Mouse (Mus musculus) midbrain, embryonic 10.5 days (tissue): ENCODE measurements around the gene Gm43720. TPM values are rescaled to one million over a fixed set of nuclear protein-coding genes. Genes with fewer than 3 reads are reported as not detected.
A peak's percentile ranks its signal among the peaks of the same experiment; 100 is the strongest.

Experiments
- DNase-seq: peaks from one replicate; pipeline ENCODE4 v3.0.0-alpha.2; 2017; ENCODE audit warnings: low spot score
- H3K27ac ChIP-seq: fragments of 300-500 bp; sonication (generic); replicated peaks from 2 replicates; pipeline ENCODE4 v1.5.1; 2016; ENCODE audit warnings: mild to moderate bottlenecking
- H3K27me3 ChIP-seq: fragments of 300-500 bp; sonication (generic); 2 replicates; pipeline ENCODE4 v1.6.1; 2016; ENCODE audit warnings: low read depth, mild to moderate bottlenecking; ENCODE audit not compliant: poor library complexity, severe bottlenecking
- H3K36me3 ChIP-seq: fragments of 300-500 bp; sonication (generic); 2 replicates; pipeline ENCODE4 v1.6.1; 2016; ENCODE audit warnings: mild to moderate bottlenecking, moderate library complexity
- H3K4me1 ChIP-seq: fragments of 300-500 bp; sonication (generic); 2 replicates; pipeline ENCODE4 v1.6.1; 2016
- H3K4me3 ChIP-seq: fragments of 300-500 bp; sonication (generic); 2 replicates; pipeline ENCODE4 v1.5.1; 2016; ENCODE audit warnings: mild to moderate bottlenecking, moderate library complexity
- H3K9me3 ChIP-seq: fragments of 300-500 bp; sonication (generic); replicated peaks from 2 replicates; pipeline ENCODE4 v1.6.1; 2016; ENCODE audit warnings: mild to moderate bottlenecking
- WGBS: fragments of 180-500 bp; shearing (Covaris S2); methylation state at CpG from one replicate; pipeline ENCODE4 v1.1.7; 2016; 5-methylcytosine and 5-hydroxymethylcytosine counted together
- polyA plus RNA-seq: library from polyadenylated mRNA; unstranded; fragments of >200 nt; fragmentation: Nextera tagmentation; extraction: Ambion mirVana; gene quantifications from 2 replicates; pipeline ENCODE4 v1.2.1, GENCODE M21; 2016

The Gm43720 gene
- polyA plus RNA-seq, 1 experiment from 2014 or later: 0.10 TPM

DNA sequence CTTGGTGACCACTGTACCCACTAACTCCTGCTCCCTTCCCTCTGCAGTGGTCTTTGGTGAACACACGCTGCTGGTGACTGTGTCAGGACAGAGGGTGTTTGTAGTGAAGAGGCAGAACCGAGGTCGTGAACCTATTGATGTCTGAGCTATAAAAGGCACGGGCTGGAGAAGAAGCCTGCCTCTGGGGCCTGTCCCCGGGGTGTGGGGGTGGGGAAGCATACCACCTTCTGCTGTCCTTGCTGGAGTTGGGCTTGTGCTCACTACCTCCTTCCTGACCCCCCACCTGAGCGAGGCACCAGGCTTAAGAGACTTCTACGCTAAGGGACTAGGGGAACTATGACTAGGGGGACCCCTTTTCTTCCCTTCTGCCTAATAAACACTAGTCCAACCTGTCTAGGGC, 20.8 kb downstream of the Gm43720 start:
- Histone ChIP-seq H3K4me3 (0 out of 2 replicates have a peak overlapping the region, but pooled peaks have one; percentile 2), H3K27me3 (no peaks in the 10 kb centered on the region), H3K9me3 (no peaks in the 10 kb centered on the region), H3K36me3 (peaks cover 56% of the 10 kb centered on the region), H3K4me1 (peaks cover 38% of the 10 kb centered on the region), H3K27ac (no peak overlapping the region)
- 84% methylated on average over 7 of the region's 7 CpGs for WGBS
- no peak for DNase-seq

DNA sequence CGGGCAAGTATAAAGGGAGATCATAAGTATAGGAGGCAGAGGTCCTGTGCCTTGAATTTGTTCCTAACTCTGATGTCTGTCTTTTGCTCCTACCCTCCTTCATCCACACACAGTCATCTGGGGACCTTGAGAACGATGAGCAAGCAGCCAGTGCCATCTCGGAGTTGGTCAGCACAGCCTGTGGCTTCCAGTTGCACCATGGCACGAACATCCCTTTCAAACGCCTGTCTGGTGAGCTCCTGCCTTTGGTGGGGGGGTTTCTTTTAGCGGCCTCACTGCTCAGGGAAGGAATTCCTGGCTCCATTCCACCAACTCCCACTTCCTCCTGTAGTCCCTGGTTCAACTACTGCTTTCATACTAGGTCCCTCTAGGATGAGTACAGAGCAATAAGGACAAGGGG, 21.2 kb downstream of the Gm43720 start:
- Histone ChIP-seq H3K27ac (no peak overlapping the region), H3K4me1 (peaks cover 38% of the 10 kb centered on the region), H3K4me3 (no peak overlapping the region), H3K27me3 (no peaks in the 10 kb centered on the region), H3K36me3 (peaks cover 56% of the 10 kb centered on the region), H3K9me3 (no peaks in the 10 kb centered on the region)
- DNase-seq: no peak
- WGBS: 84% methylated on average over 6 of the region's 6 CpGs

DNA sequence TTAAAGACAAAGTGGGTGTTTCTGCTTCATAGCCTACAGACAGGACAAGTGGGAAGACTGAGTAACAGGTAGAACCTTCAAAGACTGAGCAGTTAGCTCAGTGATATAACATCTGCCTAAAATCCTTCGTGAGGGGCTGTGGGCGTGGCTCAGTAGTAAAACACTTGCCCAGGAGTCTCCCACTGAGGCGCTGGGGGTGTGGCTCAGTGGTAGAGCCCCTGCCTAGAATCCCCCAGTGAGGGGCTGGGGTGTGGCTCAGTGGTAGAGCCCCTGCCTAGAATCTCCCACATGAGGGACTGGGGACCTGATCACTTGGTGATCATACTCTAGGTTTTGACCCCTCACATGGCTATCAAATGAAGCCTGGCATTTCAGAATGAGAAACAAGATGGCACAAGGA, 21.7 kb downstream of the Gm43720 start:
- DNase-seq: no peak
- WGBS: 86% methylated on average over 3 of the region's 3 CpGs
- H3K36me3 ChIP-seq: peaks cover 56% of the 10 kb centered on the region
- H3K9me3 ChIP-seq: no peaks in the 10 kb centered on the region
- H3K4me3 ChIP-seq: no peak overlapping the region
- H3K4me1 ChIP-seq: peaks cover 33% of the 10 kb centered on the region
- no peak overlapping the region for H3K27ac ChIP-seq
- H3K27me3 ChIP-seq: no peaks in the 10 kb centered on the region

DNA sequence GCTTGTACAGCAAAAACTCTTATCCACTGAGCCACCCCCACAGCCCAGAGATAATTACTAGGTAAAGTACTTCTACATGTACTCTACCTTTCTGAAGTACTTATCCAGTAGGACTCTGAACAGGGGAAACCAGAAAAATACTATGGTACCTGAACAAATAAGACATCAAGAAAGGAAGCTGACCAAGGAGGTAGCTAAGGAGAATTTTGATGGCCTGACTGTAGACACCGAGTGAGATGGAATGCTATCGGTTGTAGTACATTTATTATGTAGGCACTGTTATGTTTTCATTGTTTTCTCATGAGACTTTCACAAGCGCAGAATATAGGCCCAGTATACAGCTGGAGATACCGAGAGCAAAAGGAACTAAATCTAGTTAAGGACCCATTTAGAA, 22.2 kb downstream of the Gm43720 start:
- H3K27ac ChIP-seq: no peak overlapping the region
- 94% methylated on average over 4 of the region's 4 CpGs for whole genome bisulfite sequencing
- H3K27me3 ChIP-seq: no peaks in the 10 kb centered on the region
- H3K4me3 ChIP-seq: no peak overlapping the region
- DNase-seq: no peak
- H3K9me3 ChIP-seq: no peaks in the 10 kb centered on the region
- peaks cover 28% of the 10 kb centered on the region for H3K4me1 ChIP-seq
- peaks cover 54% of the 10 kb centered on the region for H3K36me3 ChIP-seq

DNA sequence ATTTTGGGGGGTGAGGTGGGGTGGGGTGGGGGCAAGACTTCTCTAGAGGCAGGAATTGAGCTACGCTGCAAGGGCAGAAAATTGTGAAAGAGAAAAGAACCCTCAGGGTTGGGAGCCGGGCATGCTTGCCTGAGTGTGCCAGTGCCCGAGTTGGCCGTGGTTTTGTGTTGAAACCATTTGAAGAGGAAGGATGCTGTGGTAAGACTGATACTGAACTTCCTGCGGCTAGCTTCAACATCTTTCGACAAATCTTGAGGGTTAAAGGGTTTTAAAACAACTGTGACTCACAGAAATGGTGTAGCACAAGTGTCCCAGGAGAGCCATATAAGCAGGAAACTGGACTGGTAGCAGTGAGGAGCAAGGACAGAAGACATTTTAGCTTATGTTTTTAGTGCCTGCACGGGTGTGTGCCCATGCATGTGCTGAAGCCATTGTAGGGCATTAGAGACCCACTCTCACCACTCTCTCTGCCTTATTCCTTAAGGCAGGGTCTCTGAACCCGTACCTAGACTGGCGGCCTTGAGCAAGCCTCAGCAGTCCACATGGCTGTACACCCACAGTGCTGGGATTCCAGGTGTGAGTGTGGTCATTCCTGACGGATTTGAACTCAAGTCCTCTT, 22.7 kb downstream of the Gm43720 start:
- Histone ChIP-seq H3K36me3 (peaks cover 49% of the 10 kb centered on the region), H3K4me1 (peaks cover 23% of the 10 kb centered on the region), H3K27ac (no peak overlapping the region), H3K4me3 (no peak overlapping the region), H3K27me3 (no peaks in the 10 kb centered on the region), H3K9me3 (no peaks in the 10 kb centered on the region)
- 86% methylated on average over 10 of the region's 10 CpGs for WGBS
- no peak for DNase-seq

DNA sequence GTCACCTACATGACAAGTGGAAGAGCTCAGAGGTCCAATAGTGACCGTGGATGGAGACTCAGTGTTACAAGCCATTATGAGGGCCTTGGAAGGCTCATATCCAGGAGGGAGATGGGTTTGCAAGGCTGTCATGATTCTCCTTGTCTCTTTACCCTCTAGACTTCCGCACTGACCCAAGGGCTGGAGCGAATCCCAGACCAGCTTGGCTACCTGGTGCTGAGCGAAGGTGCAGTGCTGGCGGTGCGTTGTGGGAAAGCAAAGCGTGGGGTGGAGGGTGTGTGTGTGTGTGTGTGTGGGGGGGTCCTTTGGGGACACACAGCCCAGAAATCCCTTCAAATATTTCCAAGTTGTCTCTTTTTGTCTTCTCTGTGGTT, 23.7 kb downstream of the Gm43720 start:
- peak overlapping the region; percentile 84 for H3K4me3 ChIP-seq
- H3K27ac ChIP-seq: peak overlapping the region; percentile 84
- H3K27me3 ChIP-seq: no peaks in the 10 kb centered on the region
- 0 out of 2 replicates have a peak, but pooled peaks cover 2% of the 10 kb centered on the region for H3K9me3 ChIP-seq
- 26% methylated on average over 7 of the region's 7 CpGs for WGBS
- H3K36me3 ChIP-seq: peaks cover 39% of the 10 kb centered on the region
- peaks cover 21% of the 10 kb centered on the region for H3K4me1 ChIP-seq
- DNase-seq: no peak

DNA sequence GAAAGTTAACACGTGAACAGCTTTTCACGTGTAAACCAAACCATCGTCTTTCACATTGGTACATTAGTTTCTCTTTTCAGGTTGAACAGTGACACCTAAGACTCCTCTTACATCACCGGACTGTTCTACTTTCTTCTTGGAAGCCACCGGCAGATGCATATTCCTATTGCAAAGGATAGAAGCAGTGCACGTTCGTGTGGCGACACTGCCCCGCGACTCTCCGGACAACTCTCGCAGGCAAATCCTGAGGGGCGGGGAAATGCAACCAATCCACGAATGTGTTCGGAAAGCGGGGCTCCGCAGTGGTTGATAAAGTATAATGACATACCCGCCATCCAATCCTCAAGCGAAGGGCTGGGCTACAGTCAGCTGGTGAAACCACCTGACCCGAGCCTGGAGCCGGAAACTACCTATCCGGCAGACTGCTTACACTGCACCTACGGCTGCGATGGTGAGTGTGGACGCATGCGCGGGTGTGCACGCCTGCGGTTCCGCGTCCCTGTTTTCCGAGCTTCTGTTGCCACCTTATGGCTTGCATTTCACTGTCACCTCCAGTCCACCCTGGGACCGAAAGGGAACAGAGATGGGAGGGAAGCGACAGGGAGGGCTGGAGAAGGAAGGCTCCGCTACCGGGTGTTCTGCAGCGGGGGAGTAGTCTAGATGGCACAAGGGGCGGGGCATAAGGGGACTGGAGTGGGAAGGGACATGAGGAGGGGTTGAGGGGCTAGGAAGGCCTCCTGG, 24.2 kb downstream of the Gm43720 start, which contains the start of gene Lamtor4:
Lamtor4 (plus strand) TSS at position 130 of the 741 bp plus-strand sequence.
- Histone ChIP-seq H3K9me3 (0 out of 2 replicates have a peak, but pooled peaks cover 3% of the 10 kb centered on the region), H3K27me3 (no peaks in the 10 kb centered on the region), H3K4me1 (peaks cover 21% of the 10 kb centered on the region), H3K27ac (peak within 1 kb of the TSS; percentile 84), H3K36me3 (peaks cover 34% of the 10 kb centered on the region), H3K4me3 (peak within 1 kb of the TSS; percentile 84)
- peak; percentile 91 for DNase-seq
- under 1% methylated on average over 38 of the region's 38 CpGs for WGBS

DNA sequence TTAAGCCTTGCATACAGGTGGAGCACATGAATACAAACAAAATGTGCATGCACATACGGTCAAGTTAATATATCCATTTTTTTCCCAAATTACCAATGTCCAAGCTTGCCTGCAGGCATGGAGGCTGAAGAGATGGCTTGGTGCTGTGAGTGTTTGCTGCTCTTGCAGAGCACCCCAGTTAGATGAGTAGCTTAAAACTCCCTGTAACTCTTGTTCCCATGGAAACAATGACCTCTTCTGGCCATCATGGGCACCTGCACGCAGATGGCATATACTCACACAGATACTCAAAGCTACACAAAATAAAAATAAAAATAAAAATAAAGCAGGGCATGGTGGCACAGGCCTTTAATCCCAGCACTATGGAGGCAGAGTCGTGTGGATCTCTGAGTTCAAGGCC, 26.7 kb downstream of the Gm43720 start:
- Histone ChIP-seq H3K27ac (no peak overlapping the region), H3K36me3 (peaks cover 9% of the 10 kb centered on the region), H3K4me1 (peaks cover 21% of the 10 kb centered on the region), H3K9me3 (0 out of 2 replicates have a peak, but pooled peaks cover 3% of the 10 kb centered on the region), H3K4me3 (no peak overlapping the region), H3K27me3 (no peaks in the 10 kb centered on the region)
- WGBS: 91% methylated on average over 3 of the region's 3 CpGs
- no peak for DNase-seq

DNA sequence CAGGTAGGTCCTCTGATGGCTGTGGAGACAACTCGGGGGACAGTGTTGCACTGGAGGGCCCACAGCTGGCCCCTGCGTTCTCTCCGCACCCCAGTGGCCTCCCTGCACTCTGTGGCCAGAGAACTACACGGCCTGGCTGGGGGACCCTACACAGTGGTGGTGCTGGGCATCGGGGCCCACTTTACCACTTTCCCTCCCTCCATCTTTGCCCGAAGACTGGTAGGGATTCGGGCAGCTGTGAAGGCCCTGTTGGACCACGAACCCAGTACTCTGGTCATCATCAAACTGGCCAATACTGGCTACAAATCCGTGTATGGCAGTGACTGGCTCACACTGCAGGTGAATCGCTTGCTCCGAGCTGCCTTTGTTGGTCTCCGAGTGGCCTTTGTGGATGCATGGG, 28.6 kb downstream of the Gm43720 start:
- no peak overlapping the region for H3K27ac ChIP-seq
- no peaks in the 10 kb centered on the region for H3K36me3 ChIP-seq
- H3K4me1 ChIP-seq: peaks cover 13% of the 10 kb centered on the region
- no peaks in the 10 kb centered on the region for H3K27me3 ChIP-seq
- WGBS: 86% methylated on average over 12 of the region's 12 CpGs
- 0 out of 2 replicates have a peak, but pooled peaks cover 3% of the 10 kb centered on the region for H3K9me3 ChIP-seq
- no peak overlapping the region for H3K4me3 ChIP-seq
- DNase-seq: no peak

DNA sequence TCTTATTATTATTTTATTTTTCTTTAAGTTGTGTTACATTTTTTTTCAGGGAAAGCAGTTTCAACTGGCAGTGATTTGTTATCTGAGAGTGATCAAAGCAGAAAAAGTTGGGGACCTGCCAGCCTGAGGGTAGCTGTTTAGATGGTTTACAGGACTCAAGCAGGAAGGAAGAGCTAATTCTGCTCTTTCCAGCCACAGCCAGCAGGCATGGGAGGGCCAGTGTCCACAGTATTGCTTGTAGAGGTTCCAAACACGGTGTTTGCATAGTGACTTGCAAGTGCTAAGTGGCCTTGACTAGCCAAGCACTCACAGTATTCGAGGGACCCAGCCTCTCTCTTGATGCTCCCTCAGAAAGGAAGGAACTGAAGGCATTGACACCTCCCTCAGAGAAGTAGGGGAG, 38.2 kb downstream of the Gm43720 start:
- H3K27me3 ChIP-seq: no peaks in the 10 kb centered on the region
- WGBS: 55% methylated on average over 2 of the region's 2 CpGs
- no peak overlapping the region for H3K4me3 ChIP-seq
- no peaks in the 10 kb centered on the region for H3K36me3 ChIP-seq
- no peak for DNase-seq
- no peaks in the 10 kb centered on the region for H3K9me3 ChIP-seq
- no peaks in the 10 kb centered on the region for H3K4me1 ChIP-seq
- H3K27ac ChIP-seq: no peak overlapping the region

DNA sequence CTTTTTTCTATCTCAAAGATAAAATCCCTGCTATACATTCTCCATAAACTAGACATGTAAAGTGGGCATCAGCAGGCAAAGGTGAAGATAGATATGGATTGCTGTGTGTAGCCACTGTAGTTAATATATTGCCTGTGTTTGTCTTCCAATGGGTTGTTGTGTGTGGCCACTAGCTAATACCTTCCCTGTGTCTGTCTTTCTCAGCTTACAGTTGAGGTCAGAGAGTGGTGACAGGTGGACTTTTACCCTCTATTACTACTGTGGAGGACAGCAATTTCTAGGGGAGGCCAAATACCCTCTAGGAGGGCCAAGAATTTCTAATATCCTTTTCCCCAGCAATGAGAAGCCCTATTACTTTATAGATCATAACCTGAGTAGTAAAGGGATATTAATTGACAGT, 45.5 kb downstream of the Gm43720 start:
- no peaks in the 10 kb centered on the region for H3K9me3 ChIP-seq
- H3K36me3 ChIP-seq: no peaks in the 10 kb centered on the region
- H3K27me3 ChIP-seq: no peaks in the 10 kb centered on the region
- H3K27ac ChIP-seq: no peak overlapping the region
- no peak overlapping the region for H3K4me3 ChIP-seq
- peaks cover 4% of the 10 kb centered on the region; the same call in 1 of the 2 replicates for H3K4me1 ChIP-seq
- DNase-seq: no peak

DNA sequence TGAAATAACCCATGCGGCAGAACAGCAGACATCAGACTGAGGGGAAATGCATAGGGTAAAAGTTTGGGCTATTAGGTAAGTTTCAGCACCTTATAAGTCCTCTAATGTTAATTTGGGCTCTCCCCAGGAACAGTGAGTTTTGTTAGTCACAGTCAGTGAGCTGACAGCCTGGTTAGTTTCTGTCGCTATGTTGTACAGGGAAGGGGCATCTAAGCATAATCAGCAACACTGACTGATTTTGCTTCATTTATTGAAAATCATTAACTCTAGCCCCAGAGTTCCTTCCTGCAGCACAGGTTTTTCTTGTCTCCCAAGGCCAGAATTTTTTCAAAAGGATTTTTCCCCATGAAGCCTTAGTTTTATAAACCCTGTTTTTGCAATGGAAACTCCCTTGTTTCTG, 46.0 kb downstream of the Gm43720 start:
- Histone ChIP-seq H3K36me3 (no peaks in the 10 kb centered on the region), H3K9me3 (no peaks in the 10 kb centered on the region), H3K27me3 (no peaks in the 10 kb centered on the region), H3K4me1 (peaks cover 4% of the 10 kb centered on the region; the same call in 1 of the 2 replicates), H3K4me3 (no peak overlapping the region), H3K27ac (no peak overlapping the region)
- DNase-seq: no peak
- 81% methylated on average over 2 of the region's 2 CpGs for WGBS

DNA sequence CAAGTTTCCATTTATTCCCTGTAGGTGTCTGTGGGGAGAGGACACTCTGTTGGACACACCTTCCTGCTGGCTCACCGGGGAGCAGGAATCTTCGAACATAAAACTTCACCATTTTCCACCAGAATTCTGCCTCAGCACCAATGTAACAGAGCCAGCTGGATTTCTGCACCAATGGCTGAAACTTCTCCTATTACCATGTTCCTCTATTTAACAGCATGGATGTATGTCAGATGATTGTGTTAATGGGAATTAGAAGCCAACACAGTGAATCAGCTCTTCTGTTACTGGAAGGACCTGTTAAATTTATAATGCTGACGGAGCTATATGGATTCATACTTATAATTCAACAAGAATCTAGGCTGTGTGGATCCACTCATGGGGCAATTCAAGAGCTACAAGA, 50.2 kb downstream of the Gm43720 start:
- Histone ChIP-seq H3K9me3 (no peaks in the 10 kb centered on the region), H3K36me3 (no peaks in the 10 kb centered on the region), H3K4me3 (no peak overlapping the region), H3K27ac (no peak overlapping the region), H3K27me3 (no peaks in the 10 kb centered on the region), H3K4me1 (peaks cover 4% of the 10 kb centered on the region; the same call in 1 of the 2 replicates)
- 93% methylated on average over 3 of the region's 3 CpGs for WGBS
- DNase-seq: no peak
